Mouse (Mus musculus) thymus, adult 2 months (tissue): ENCODE results near the gene Kpna7. TPM values are rescaled to one million over a fixed set of nuclear protein-coding genes. Genes with fewer than 3 reads are reported as not detected.
A peak's percentile ranks its signal among the peaks of the same experiment; 100 is the strongest.
"Not testable (repeated sequence)": the region's sequence is repeated elsewhere in the genome, so short reads cannot be mapped to it uniquely, and the experiment has no call there.

Source experiments
- DNase-seq: peaks from one replicate; pipeline ENCODE4 v3.0.0; 2021
- H3K27ac ChIP-seq: fragments of 200-500 bp; 2 replicates; pipeline ENCODE4 v1.5.1; 2012; ENCODE audit warnings: low read length, control low read depth; ENCODE audit not compliant: control insufficient read depth, insufficient read depth
- H3K27me3 ChIP-seq: fragments of 200-500 bp; 2 replicates; pipeline ENCODE4 v1.6.1; 2012; ENCODE audit warnings: mild to moderate bottlenecking, low read length, moderate library complexity, mixed read lengths; ENCODE audit not compliant: control insufficient read depth, insufficient read depth
- H3K36me3 ChIP-seq: fragments of 200-500 bp; 2 replicates; pipeline ENCODE4 v1.6.1; 2012; ENCODE audit warnings: mild to moderate bottlenecking, low read length, moderate library complexity; ENCODE audit not compliant: control insufficient read depth, insufficient read depth
- H3K4me1 ChIP-seq: fragments of 200-500 bp; replicated peaks from 2 replicates; pipeline ENCODE4 v1.6.1; 2012; ENCODE audit warnings: low read length; ENCODE audit not compliant: control insufficient read depth, insufficient read depth
- H3K4me3 ChIP-seq: fragments of 200-500 bp; 2 replicates; pipeline ENCODE4 v1.5.1; 2012; ENCODE audit warnings: mild to moderate bottlenecking, low read length, control low read depth, moderate library complexity; ENCODE audit not compliant: control insufficient read depth, insufficient read depth
- CTCF ChIP-seq: fragments of 200-500 bp; IDR thresholded peaks from 2 replicates; pipeline ENCODE4 v1.5.1; 2012; ENCODE audit warnings: mild to moderate bottlenecking, control low read depth, low read length, moderate library complexity, borderline replicate concordance; ENCODE audit not compliant: control insufficient read depth, poor library complexity, insufficient read depth; ENCODE audit errors: extremely low read depth
- POLR2A ChIP-seq: fragments of 200-500 bp; IDR thresholded peaks from 2 replicates; pipeline ENCODE4 v1.6.1; 2012; ENCODE audit warnings: mild to moderate bottlenecking, low read length, control low read depth, moderate library complexity; ENCODE audit not compliant: control insufficient read depth, poor library complexity, insufficient read depth; ENCODE audit errors: extremely low read depth
- WGBS: fragments of 180-500 bp; shearing (Covaris S2); methylation state at CpG from one replicate; pipeline ENCODE4 v1.1.7; 2018; 5-methylcytosine and 5-hydroxymethylcytosine counted together
- polyA plus RNA-seq: library from polyadenylated mRNA; depleted of rRNA; stranded (reverse); fragments of >200 nt; gene quantifications from 2 replicates; pipeline ENCODE4 v1.2.3, GENCODE M21; 2012

The Kpna7 gene
- polyA plus RNA-seq, 1 experiment = 0.27 TPM

DNA sequence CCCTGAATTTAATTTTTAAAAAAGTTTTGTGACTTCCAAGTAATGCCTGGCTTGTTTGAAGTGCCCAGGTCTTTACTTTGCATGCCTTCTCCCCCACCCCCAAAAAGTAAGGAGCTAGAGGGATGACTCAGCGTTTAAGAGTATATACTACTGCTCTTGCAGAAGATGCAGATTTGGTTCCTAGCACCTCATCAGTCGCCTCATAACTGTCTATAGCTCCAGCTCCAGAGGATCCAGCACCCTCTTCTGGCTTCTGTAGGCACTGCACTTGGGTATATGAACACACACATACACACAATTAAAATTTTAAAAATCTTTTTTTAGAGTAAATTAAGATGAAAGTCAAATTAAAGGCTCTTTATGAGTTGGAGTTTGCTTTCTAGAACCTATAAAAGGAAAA is 4.4 kb upstream of the Kpna7 start:
- no peaks in the 10 kb centered on the region for H3K27me3 ChIP-seq
- peaks cover 14% of the 10 kb centered on the region for H3K36me3 ChIP-seq
- TF ChIP-seq POLR2A = no peak
- no peak for TF ChIP-seq CTCF
- H3K4me3 ChIP-seq = no peak overlapping the region
- no peak for DNase-seq
- H3K4me1 ChIP-seq = peaks cover 7% of the 10 kb centered on the region
- 99% methylated on average over 2 of the region's 2 CpGs for WGBS
- H3K27ac ChIP-seq = no peak overlapping the region

DNA sequence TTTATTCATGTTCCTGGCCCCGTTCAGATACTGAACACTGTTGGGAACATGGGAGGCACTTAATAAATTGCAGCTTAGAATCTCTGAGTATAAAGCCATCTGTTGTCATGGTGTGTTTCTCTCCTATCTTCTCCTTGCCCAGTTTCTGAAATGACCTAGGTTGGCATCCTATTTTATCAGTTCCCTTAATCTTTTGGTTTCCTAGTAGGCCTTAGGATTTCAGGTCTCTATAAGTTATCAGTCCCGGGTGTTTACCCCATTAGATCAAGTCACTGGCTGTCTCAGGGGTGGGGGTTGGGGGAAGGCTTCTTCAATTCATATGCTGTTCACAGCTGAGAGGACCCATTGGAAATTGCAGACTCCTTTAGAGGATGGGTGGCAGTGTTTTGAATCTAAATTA is 992 bp upstream of the Kpna7 start:
- 55% methylated on average over 2 of the region's 2 CpGs for WGBS
- H3K4me3 ChIP-seq = no peak overlapping the region
- peaks cover 7% of the 10 kb centered on the region for H3K4me1 ChIP-seq
- TF ChIP-seq CTCF (no peak), POLR2A (no peak)
- DNase-seq = no peak
- H3K27me3 ChIP-seq = no peaks in the 10 kb centered on the region
- no peak overlapping the region for H3K27ac ChIP-seq
- no peaks in the 10 kb centered on the region for H3K36me3 ChIP-seq

DNA sequence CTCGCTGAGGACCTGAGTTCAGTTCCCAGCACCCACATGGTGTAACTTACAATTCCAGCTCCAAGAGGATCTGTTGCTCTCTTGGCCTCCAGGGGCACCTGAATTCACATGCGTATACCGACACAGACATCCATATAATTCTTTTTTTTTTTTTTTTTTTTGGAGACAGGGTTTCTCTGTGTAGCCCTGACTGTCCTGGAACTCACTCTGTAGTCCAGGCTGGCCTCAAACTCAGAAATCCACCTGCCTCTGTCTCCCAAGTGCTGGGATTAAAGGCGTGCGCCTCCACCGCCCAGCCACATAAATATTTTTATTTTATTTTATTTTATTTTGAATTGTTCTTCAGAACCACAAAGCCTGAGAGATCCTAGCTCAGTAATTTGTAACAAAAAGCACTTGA is 629 bp downstream of the Kpna7 start:
- not testable (repeated sequence) for H3K27ac ChIP-seq, H3K4me3 ChIP-seq, DNase-seq, H3K27me3 ChIP-seq, H3K36me3 ChIP-seq, H3K4me1 ChIP-seq
- 48% methylated on average over 6 of the region's 6 CpGs for WGBS

DNA sequence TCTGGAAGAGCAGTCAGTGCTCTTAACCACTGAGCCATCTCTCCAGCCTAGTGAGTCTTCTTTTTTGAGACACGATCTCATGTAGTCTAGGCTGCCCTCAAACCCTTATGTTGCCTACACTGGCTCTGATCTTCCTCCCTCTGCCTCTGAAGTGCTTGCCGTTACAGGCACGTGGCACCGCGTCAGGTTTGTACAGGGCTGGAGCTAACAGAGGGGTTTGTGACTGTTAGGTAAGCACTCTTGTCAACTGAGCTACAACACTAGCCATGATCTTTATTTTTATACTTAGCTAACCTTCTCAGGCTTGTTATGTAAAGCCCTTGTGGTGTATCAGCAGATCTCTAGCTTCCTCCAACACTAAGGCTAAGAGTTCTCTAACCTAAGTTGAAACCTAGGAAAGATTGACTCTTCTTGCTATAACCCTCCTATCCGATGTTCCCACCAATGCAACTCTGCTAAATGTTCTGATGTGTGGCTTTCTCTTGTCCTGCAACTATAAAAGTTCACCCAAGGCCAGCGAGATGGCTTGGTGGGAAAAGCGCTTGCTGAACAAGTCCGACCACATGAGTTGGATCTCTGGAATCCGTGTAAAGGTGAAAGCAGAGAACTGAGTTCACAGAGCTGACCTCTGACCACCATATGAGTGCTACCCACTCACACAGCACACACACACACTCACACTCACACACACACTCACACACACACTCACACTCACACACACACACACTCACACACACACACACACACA is 1.8 kb downstream of the Kpna7 start:
- DNase-seq = no peak
- WGBS = 94% methylated on average over 10 of the region's 10 CpGs
- Histone ChIP-seq H3K27ac (no peak overlapping the region), H3K36me3 (no peaks in the 10 kb centered on the region), H3K4me3 (no peak overlapping the region), H3K4me1 (peaks cover 7% of the 10 kb centered on the region), H3K27me3 (no peaks in the 10 kb centered on the region)
- TF ChIP-seq CTCF (no peak), POLR2A (no peak)

DNA sequence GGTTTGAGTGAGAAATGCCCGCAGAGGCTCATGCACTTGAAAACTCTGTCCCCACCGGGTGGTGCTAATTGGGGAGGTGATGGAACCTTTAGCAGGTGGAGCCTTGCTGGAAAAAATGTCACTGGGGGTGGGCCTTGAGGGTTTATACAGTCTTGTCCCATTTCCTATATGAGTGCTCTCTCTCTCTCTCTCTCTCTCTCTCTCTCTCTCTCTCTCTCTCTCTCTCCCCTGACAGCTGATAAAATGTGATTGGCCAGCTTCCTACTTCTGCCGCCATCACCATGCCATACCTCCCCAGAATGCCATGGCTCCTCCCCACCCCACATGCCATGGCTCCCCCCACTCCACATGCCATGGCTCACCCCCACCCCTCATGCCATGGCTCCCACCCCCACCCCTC is 8.7 kb downstream of the Kpna7 start:
- Histone ChIP-seq H3K4me3 (no peak overlapping the region), H3K4me1 (no peaks in the 10 kb centered on the region), H3K36me3 (no peaks in the 10 kb centered on the region), H3K27ac (no peak overlapping the region), H3K27me3 (no peaks in the 10 kb centered on the region)
- DNase-seq = no peak
- WGBS = 37% methylated on average over 3 of the region's 3 CpGs
- TF ChIP-seq POLR2A (no peak), CTCF (no peak)

DNA sequence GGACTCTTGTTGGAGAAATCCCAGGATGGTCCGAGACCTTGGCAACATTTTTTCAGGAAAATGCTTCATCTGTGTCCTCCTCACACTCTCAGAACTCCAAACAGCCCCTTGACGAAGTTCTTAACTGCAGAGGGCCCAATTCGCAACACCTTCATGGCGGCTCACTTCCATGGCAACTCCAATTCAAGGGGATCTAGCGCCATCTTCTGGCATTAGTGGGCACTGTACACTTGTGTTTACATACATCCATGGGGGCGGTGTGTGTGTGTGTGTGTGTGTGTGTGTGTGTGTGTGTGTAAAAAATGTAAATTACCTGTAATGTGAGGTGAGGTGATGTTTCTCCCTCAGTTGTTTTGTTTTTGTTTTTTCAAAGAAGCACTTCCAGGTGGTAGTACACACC is 12.5 kb downstream of the Kpna7 start:
- no peak overlapping the region for H3K4me3 ChIP-seq
- TF ChIP-seq POLR2A (no peak), CTCF (no peak)
- H3K27ac ChIP-seq = no peak overlapping the region
- no peaks in the 10 kb centered on the region for H3K36me3 ChIP-seq
- WGBS = 75% methylated on average over 6 of the region's 6 CpGs
- no peaks in the 10 kb centered on the region for H3K4me1 ChIP-seq
- no peaks in the 10 kb centered on the region for H3K27me3 ChIP-seq
- no peak for DNase-seq

DNA sequence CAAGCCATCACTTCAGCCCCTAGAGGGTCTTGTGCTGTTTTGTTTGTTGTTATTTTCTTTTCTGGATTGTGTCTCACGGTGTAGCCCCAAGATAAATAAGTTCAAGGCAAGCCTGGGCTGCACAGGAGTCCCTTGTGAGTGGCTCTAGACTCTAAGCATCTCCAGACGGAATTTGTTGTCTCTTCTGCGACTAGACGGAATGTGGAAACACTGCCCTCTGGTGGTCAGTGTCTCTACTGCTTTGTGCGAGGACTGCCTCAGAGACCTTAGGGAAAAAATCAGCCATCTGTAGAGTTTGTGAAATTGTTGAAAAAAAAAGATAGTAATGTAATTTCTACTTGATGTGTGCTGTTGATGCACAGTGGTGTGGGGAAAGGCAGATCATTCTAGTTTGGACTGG is 14.1 kb downstream of the Kpna7 start:
- H3K27ac ChIP-seq = no peak overlapping the region
- no peak overlapping the region for H3K4me3 ChIP-seq
- H3K4me1 ChIP-seq = no peaks in the 10 kb centered on the region
- H3K36me3 ChIP-seq = no peaks in the 10 kb centered on the region
- TF ChIP-seq POLR2A (no peak), CTCF (no peak)
- no peaks in the 10 kb centered on the region for H3K27me3 ChIP-seq
- 4% methylated on average over 5 of the region's 5 CpGs for WGBS
- DNase-seq = peak; percentile 67
